Mouse (Mus musculus) CH12.LX (cell line): Measurements from ENCODE around the gene Mtf2. TPM values are rescaled to one million over a fixed set of nuclear protein-coding genes. Genes with fewer than 3 reads are reported as not detected.

Experiments
- DNase-seq: peaks from one replicate; pipeline ENCODE4 v3.0.0-alpha.2; 2013; ENCODE audit errors: extremely low read depth
- H3K27ac ChIP-seq: 2 replicates; pipeline ENCODE4 v1.5.1; 2012; ENCODE audit warnings: low read depth, mild to moderate bottlenecking, control low read depth, moderate library complexity; ENCODE audit not compliant: insufficient read depth
- H3K27me3 ChIP-seq: replicated peaks from 2 replicates; pipeline ENCODE3; 2012; ENCODE audit warnings: inconsistent platforms
- H3K36me3 ChIP-seq, 2 experiments: replicated peaks in 1 of 2; 2 replicates each; pipeline versions ENCODE3 to v1.6.1; 2012; ENCODE audit warnings: inconsistent platforms in 1 of 2, low read length in 1 of 2, mild to moderate bottlenecking in 1 of 2, mixed read lengths in 1 of 2, moderate library complexity in 1 of 2; ENCODE audit not compliant: control insufficient read depth in 1 of 2, insufficient read depth in 1 of 2
- H3K4me1 ChIP-seq, 2 experiments: 2 replicates each; pipeline ENCODE4 v1.6.1; 2012; ENCODE audit warnings: inconsistent platforms in 1 of 2, moderate library complexity in 1 of 2; ENCODE audit not compliant: insufficient read depth in 2 of 2, control insufficient read depth in 1 of 2
- H3K4me2 ChIP-seq: 2 replicates; pipeline ENCODE4 v1.6.1; 2012; ENCODE audit warnings: low read depth, mild to moderate bottlenecking, control low read depth; ENCODE audit not compliant: poor library complexity, insufficient read depth, severe bottlenecking
- H3K4me3 ChIP-seq, 3 experiments: fragments of 150-350 bp in 1 of 3; sonication (generic) in 1 of 3; replicated peaks in 1 of 3; 2 replicates each; pipeline versions ENCODE3 to v1.5.1; 2011 to 2012; ENCODE audit warnings: low read depth in 2 of 3, low read length in 2 of 3, mild to moderate bottlenecking in 2 of 3, moderate library complexity in 2 of 3, control low read depth in 1 of 3, improper control_type of control experiment in 1 of 3, inconsistent platforms in 1 of 3, mixed read lengths in 1 of 3; ENCODE audit not compliant: poor library complexity in 1 of 3
- H3K79me2 ChIP-seq: replicated peaks from 2 replicates; pipeline ENCODE4 v1.6.1; 2012; ENCODE audit warnings: mild to moderate bottlenecking, moderate library complexity; ENCODE audit not compliant: control insufficient read depth, poor library complexity, insufficient read depth, severe bottlenecking; ENCODE audit errors: extremely low read depth
- H3K9ac ChIP-seq: 2 replicates; pipeline ENCODE4 v1.6.1; 2012; ENCODE audit warnings: low read depth, mild to moderate bottlenecking, control low read depth, moderate library complexity; ENCODE audit not compliant: insufficient read depth
- H3K9me3 ChIP-seq: replicated peaks from 2 replicates; pipeline ENCODE3; 2012; ENCODE audit warnings: low read length, inconsistent platforms, mixed read lengths
- BHLHE40 ChIP-seq: IDR thresholded peaks from 2 replicates; pipeline ENCODE4 v1.6.1; 2011; ENCODE audit warnings: mild to moderate bottlenecking, low read depth, low read length, improper control_type of control experiment
- CTCF ChIP-seq, 2 experiments: IDR thresholded peaks in 1 of 2; conservative IDR thresholded peaks in 1 of 2; 2 replicates each; pipeline ENCODE4 v1.5.1; 2011 to 2012; ENCODE audit warnings: low read depth in 2 of 2, low read length in 2 of 2, improper control_type of control experiment in 1 of 2, inconsistent platforms in 1 of 2, mild to moderate bottlenecking in 1 of 2, moderate library complexity in 1 of 2
- GABPA ChIP-seq: IDR thresholded peaks from 2 replicates; pipeline ENCODE4 v1.6.1; 2012; ENCODE audit warnings: low read depth, low read length, improper control_type of control experiment, inconsistent platforms; ENCODE audit not compliant: insufficient replicate concordance
- HCFC1 ChIP-seq: IDR thresholded peaks from 2 replicates; pipeline ENCODE4 v1.6.1; 2012; ENCODE audit warnings: low read depth, mild to moderate bottlenecking, inconsistent platforms, low read length, improper control_type of control experiment
- IRF4 ChIP-seq: IDR thresholded peaks from 2 replicates; pipeline ENCODE4 v1.6.1; 2014; ENCODE audit warnings: low read depth, mild to moderate bottlenecking, inconsistent platforms, low read length, improper control_type of control experiment
- JUND ChIP-seq: conservative IDR thresholded peaks from 2 replicates; pipeline ENCODE4 v1.6.1; 2011; ENCODE audit warnings: low read depth, low read length, improper control_type of control experiment
- KAT2A ChIP-seq: IDR thresholded peaks from 2 replicates; pipeline ENCODE4 v1.6.1; 2012; ENCODE audit warnings: low read length, improper control_type of control experiment, inconsistent platforms; ENCODE audit not compliant: insufficient replicate concordance
- MXI1 ChIP-seq: IDR thresholded peaks from 2 replicates; pipeline ENCODE4 v1.6.1; 2011; ENCODE audit warnings: mild to moderate bottlenecking, low read depth, low read length, improper control_type of control experiment
- MYC ChIP-seq: IDR thresholded peaks from 2 replicates; pipeline ENCODE4 v1.6.1; 2011; ENCODE audit warnings: low read depth, mild to moderate bottlenecking, improper control_type of control experiment, low read length
- NELFE ChIP-seq: IDR thresholded peaks from 2 replicates; pipeline ENCODE4 v1.6.1; 2011; ENCODE audit warnings: low read depth, low read length, improper control_type of control experiment
- POLR2AphosphoS2 ChIP-seq: IDR thresholded peaks from 2 replicates; pipeline ENCODE4 v1.6.1; 2011; ENCODE audit warnings: low read depth, low read length, improper control_type of control experiment
- RCOR1 ChIP-seq: conservative IDR thresholded peaks from 2 replicates; pipeline ENCODE4 v1.6.1; 2012; ENCODE audit warnings: low read depth, mild to moderate bottlenecking, inconsistent platforms, low read length, improper control_type of control experiment
- SIN3A ChIP-seq: IDR thresholded peaks from 2 replicates; pipeline ENCODE4 v1.6.1; 2012; ENCODE audit warnings: low read length, improper control_type of control experiment, inconsistent platforms
- SMC3 ChIP-seq: IDR thresholded peaks from 2 replicates; pipeline ENCODE4 v1.6.1; 2011; ENCODE audit warnings: low read depth, low read length, improper control_type of control experiment
- TCF12 ChIP-seq: IDR thresholded peaks from 2 replicates; pipeline ENCODE4 v1.6.1; 2014; ENCODE audit warnings: low read depth, mild to moderate bottlenecking, inconsistent platforms, low read length, improper control_type of control experiment
- ZNF384 ChIP-seq: IDR thresholded peaks from 2 replicates; pipeline ENCODE4 v1.6.1; 2012; ENCODE audit warnings: low read depth, low read length, improper control_type of control experiment, inconsistent platforms
- dilution Hi-C: fragments of 300-500 bp; cut with MboI; formaldehyde crosslinking; loops from 2 replicates; pipeline ENCODE4 v1.14.3; 2020; ENCODE audit warnings: low sequenced_read_pairs; ENCODE audit not compliant: extremely low pct_unique_long_range_greater_than_20kb, extremely low pct_ligation_motif_present
- in situ Hi-C: fragments of 300-500 bp; cut with MboI; formaldehyde crosslinking; loops from 3 replicates; pipeline ENCODE4 v1.14.3; 2019; ENCODE audit warnings: low sequenced_read_pairs, low pct_ligation_motif_present, low pct_unique_long_range_greater_than_20kb, mixed read lengths
- polyA plus RNA-seq: library from polyadenylated mRNA; unstranded; fragments of >175 nt; gene quantifications from 2 replicates; pipeline ENCODE4 v1.2.1, GENCODE M21; 2012; ENCODE audit warnings: low read depth; ENCODE audit not compliant: insufficient read length
- total RNA-seq, 2 experiments: library from RNA; depleted of rRNA; stranded (reverse); fragments of 300-350 nt in 1 of 2; fragments of >200 nt in 1 of 2; gene quantifications; 2 replicates each; pipeline ENCODE4 v1.2.3; 2012 to 2014

The Mtf2 gene
- total and polyA plus RNA-seq, 3 experiments = 58.7 to 76.2 (median 71.0) TPM

DNA sequence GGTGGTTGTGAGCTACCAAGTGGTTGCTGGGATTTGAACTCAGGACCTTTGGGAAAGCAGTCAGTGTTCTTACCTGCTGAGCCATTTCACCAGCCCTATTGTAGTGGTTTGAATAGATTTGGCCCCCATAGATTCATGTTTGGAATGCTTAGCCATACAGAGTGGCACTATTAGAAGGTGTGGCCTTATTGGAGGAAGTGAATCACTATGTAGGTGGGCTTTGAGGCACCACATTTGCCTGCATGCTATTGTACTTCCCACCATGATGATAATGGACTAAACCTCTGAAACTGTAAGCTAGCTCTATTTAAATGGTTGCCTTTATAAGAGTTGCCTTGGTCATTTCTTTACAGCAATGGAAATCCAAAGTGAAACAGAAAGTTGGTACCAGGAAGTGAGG lies 10.8 kb downstream of the Mtf2 start:
- in situ Hi-C loops (no loop called here), dilution Hi-C loops (no loop called here)
- no peak for DNase-seq
- no peak for TF ChIP-seq MXI1
- no peak for TF ChIP-seq SMC3
- no peak for TF ChIP-seq IRF4
- TF ChIP-seq JUND = no peak
- Histone ChIP-seq H3K4me3 (no peak overlapping the region), H3K9ac (no peak overlapping the region), H3K27me3 (no peaks in the 10 kb centered on the region), H3K9me3 (peaks cover 4% of the 10 kb centered on the region), H3K4me2 (no peak overlapping the region), H3K36me3 (peaks cover 29 to 69% of the 10 kb centered on the region in 2 experiments), H3K4me1 (peaks cover 0 to 48% of the 10 kb centered on the region in 2 experiments; a peak in 2 of 4 replicates), H3K27ac (no peak overlapping the region), H3K79me2 (peaks cover 62% of the 10 kb centered on the region)

DNA sequence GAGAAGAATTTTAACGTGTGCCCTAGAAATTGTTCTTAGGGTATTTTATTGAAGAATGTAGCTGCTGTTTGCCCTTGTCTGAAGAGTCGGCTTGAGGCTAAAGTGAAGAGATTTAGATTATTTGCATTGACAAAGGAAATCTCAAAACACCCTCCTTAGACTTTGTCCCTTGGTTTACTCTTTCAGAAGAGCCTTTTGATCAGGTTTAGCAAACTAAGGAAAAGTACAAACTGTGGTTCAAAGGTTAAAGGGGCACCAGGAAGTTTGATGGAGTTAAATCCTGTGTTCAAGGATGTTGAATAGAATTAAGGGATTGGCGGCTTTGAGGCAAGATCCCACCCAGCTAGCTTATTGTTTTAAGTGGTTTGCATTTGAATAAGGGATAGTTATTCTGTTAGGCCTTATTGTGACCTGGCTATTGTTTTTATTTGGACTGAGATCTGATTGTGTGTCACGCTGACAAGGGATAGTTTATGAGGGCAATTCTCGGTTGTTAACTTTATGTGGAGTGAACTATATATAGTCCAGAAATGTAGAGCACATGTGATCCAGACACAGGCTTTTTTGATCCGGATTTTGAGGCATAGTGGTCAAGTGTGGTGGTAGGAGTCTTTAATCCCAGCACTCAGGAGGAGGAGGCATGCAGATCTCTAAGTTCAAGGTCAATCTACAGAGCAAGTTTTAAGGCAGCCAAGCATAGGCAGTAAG lies 11.5 kb downstream of the Mtf2 start:
- Histone ChIP-seq H3K4me1 (peaks cover 0 to 48% of the 10 kb centered on the region in 2 experiments; a peak in 2 of 4 replicates), H3K27me3 (no peaks in the 10 kb centered on the region), H3K9me3 (peaks cover 4% of the 10 kb centered on the region), H3K27ac (no peak overlapping the region), H3K9ac (no peak overlapping the region), H3K36me3 (peaks cover 32 to 68% of the 10 kb centered on the region in 2 experiments), H3K4me3 (no peak overlapping the region), H3K79me2 (peaks cover 57% of the 10 kb centered on the region), H3K4me2 (no peak overlapping the region)
- in situ Hi-C loops = no loop called here
- TF ChIP-seq GABPA (no peak), ZNF384 (no peak), BHLHE40 (no peak), SIN3A (no peak), POLR2AphosphoS2 (no peak), KAT2A (no peak), NELFE (no peak), MYC (no peak), TCF12 (no peak), HCFC1 (no peak), CTCF (conservative IDR thresholded peaks at IDR 0.05 in 1 of 2, IDR thresholded peaks at IDR 0.05 in 1 of 2; ENCODE audit: low read depth in 2 of 2, low read length in 2 of 2) (no peak), RCOR1 (no peak)
- DNase-seq = no peak
- dilution Hi-C loops = no loop called here
